Mouse (Mus musculus) neural tube, embryonic 14.5 days (tissue): ENCODE data around the gene Sema3a. TPM values are rescaled to one million over a fixed set of nuclear protein-coding genes. Genes with fewer than 3 reads are reported as not detected.
A peak's percentile ranks its signal among the peaks of the same experiment; 100 is the strongest.

Experiments
- ATAC-seq: fragments of 200-750 bp; cut with Nextera tagmentation; 2 replicates; pipeline ENCODE4 v1.8.0; 2017; ENCODE audit warnings: low read depth, mild to moderate bottlenecking, moderate TSS enrichment, moderate library complexity
- H3K27ac ChIP-seq: fragments of 300-500 bp; sonication (generic); 2 replicates; pipeline ENCODE4 v1.5.1; 2014; ENCODE audit warnings: low read depth, mild to moderate bottlenecking, control low read depth, low read length, moderate library complexity, mixed read lengths
- H3K27me3 ChIP-seq: fragments of 300-500 bp; sonication (generic); 2 replicates; pipeline ENCODE4 v1.6.1; 2014; ENCODE audit warnings: low read length; ENCODE audit not compliant: control insufficient read depth, insufficient read depth
- H3K36me3 ChIP-seq: fragments of 300-500 bp; sonication (generic); 2 replicates; pipeline ENCODE4 v1.6.1; 2014; ENCODE audit warnings: low read length, mixed read lengths; ENCODE audit not compliant: control insufficient read depth, insufficient read depth
- H3K4me1 ChIP-seq: fragments of 300-500 bp; sonication (generic); 2 replicates; pipeline ENCODE4 v1.6.1; 2014; ENCODE audit warnings: low read length; ENCODE audit not compliant: control insufficient read depth, insufficient read depth
- H3K4me2 ChIP-seq: fragments of 300-500 bp; sonication (generic); 2 replicates; pipeline ENCODE4 v1.6.1; 2014; ENCODE audit warnings: mild to moderate bottlenecking, low read depth, low read length, control low read depth
- H3K4me3 ChIP-seq: fragments of 300-500 bp; sonication (generic); 2 replicates; pipeline ENCODE4 v1.5.1; 2014; ENCODE audit warnings: low read depth, low read length, control low read depth, mixed read lengths
- H3K9ac ChIP-seq: fragments of 300-500 bp; sonication (generic); replicated peaks from 2 replicates; pipeline ENCODE4 v1.6.1; 2014; ENCODE audit warnings: low read depth, mild to moderate bottlenecking, control low read depth, low read length, mixed read lengths
- H3K9me3 ChIP-seq: fragments of 300-500 bp; sonication (generic); 2 replicates; pipeline ENCODE4 v1.6.1; 2016; ENCODE audit warnings: low read length; ENCODE audit not compliant: control insufficient read depth
- WGBS: fragments of 180-500 bp; shearing (Covaris S2); extraction: QIAGEN DNeasy Blood & Tissue Kit; methylation state at CpG from one replicate; pipeline ENCODE4 v1.1.7; 2014; 5-methylcytosine and 5-hydroxymethylcytosine counted together
- polyA plus RNA-seq: library from polyadenylated mRNA; unstranded; fragments of >200 nt; fragmentation: Nextera tagmentation; extraction: Ambion mirVana; gene quantifications from 2 replicates; pipeline ENCODE4 v1.2.1, GENCODE M21; 2014

Sema3a gene
- polyA plus RNA-seq, 1 experiment from 2014 or later, result 34.6 TPM

DNA sequence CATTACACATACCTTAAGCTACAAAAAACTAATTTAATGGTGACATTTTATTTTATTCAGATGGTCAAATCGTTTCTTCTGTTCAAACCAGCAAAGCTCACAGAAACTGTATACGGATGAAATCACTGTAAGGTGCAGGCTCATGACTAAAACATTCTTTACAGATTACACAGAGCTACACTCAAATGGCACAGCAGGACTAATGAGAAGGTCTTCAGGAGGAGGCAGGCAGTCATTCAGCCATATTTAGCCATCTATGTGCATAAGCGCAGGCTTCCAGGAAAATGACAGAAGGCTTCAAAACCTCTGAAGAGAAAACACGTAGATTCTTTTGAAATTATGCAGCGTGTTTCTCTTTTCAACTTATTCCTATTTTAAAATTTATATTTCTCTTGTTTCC lies 24.7 kb downstream of the Sema3a start:
- no peaks in the 10 kb centered on the region for H3K36me3 ChIP-seq
- H3K4me2 ChIP-seq, result no peak overlapping the region
- 80% methylated on average over 5 of the region's 5 CpGs for WGBS
- no peaks in the 10 kb centered on the region for H3K27me3 ChIP-seq
- H3K4me1 ChIP-seq, result no peaks in the 10 kb centered on the region
- no peak overlapping the region for H3K4me3 ChIP-seq
- no peaks in the 10 kb centered on the region for H3K9me3 ChIP-seq
- ATAC-seq, result no peak
- no peak overlapping the region for H3K27ac ChIP-seq
- no peak overlapping the region for H3K9ac ChIP-seq

GRCm38 (mm10) chr5:13151002-13151401 lies 25.8 kb downstream of the Sema3a start:
- Histone ChIP-seq H3K4me2 (no peak overlapping the region), H3K27ac (no peak overlapping the region), H3K9ac (no peak overlapping the region), H3K4me3 (no peak overlapping the region), H3K9me3 (no peaks in the 10 kb centered on the region), H3K27me3 (no peaks in the 10 kb centered on the region), H3K4me1 (no peaks in the 10 kb centered on the region), H3K36me3 (no peaks in the 10 kb centered on the region)
- no peak for ATAC-seq
- WGBS, result 62% methylated on average over 2 of the region's 2 CpGs

DNA sequence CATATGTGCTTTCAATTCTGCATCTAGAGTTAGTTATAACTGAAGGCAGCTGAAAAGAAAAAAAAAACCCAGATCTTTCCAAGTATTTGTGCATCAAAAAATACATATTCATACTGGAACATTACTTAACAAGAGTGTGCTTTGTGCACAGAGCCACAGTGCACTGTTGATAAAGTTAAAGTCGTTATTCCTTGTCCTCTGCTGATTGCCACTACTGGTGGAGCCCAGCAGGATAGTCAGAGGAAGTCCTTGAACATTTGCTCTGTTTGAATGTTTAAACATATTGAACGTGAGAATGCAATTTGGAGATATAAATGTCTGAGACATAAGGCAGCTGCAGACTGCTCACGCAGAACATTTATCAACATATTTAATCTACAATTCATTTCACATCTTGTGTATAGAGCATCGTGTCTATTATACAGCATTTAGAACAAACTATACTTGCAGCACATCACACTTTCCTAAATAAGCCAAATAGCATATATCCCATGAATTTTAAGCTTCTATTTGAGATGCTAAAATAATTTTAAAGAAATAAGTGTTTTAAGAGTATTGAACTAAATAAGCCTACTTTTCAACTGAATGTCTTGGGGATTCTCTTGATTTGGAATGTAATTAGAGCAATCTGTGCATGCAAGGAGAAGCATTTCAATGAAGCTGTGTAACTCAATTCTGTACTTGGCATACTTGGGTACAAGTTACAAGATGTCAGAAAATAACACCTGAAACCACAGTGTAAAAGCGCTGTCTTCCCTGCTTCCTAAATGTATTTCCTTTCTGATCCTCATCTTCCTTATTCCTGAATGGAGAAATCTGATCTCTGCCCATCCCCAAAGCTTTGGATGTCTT lies 32.8 kb downstream of the Sema3a start:
- no peak for ATAC-seq
- no peak overlapping the region for H3K4me2 ChIP-seq
- H3K9me3 ChIP-seq, result no peaks in the 10 kb centered on the region
- H3K27me3 ChIP-seq, result no peaks in the 10 kb centered on the region
- H3K4me3 ChIP-seq, result no peak overlapping the region
- H3K36me3 ChIP-seq, result no peaks in the 10 kb centered on the region
- no peaks in the 10 kb centered on the region for H3K4me1 ChIP-seq
- WGBS, result 78% methylated on average over 5 of the region's 5 CpGs
- no peak overlapping the region for H3K9ac ChIP-seq
- H3K27ac ChIP-seq, result no peak overlapping the region

DNA sequence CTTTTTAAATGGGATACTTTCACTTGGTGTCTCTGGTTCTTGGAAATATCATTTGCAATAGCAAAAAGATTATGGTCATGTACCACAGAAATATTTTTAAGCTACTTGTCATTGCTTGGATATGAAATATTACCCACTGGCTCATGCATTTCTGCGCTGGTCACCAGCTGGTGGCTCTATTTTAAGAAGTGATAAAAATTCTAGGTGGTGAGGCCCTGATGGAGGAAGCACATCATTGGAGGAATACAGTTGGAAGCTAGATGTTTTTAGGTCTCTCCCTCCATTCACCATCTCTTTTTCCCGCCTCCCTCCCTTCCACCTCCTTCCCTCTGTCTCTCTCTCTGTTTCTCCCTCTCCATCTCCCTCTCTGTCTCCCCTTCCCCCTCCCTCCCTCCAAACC lies 57.0 kb downstream of the Sema3a start:
- 96% methylated on average over 2 of the region's 2 CpGs for WGBS
- ATAC-seq, result no peak
- no peak overlapping the region for H3K4me2 ChIP-seq
- H3K36me3 ChIP-seq, result no peaks in the 10 kb centered on the region
- H3K4me1 ChIP-seq, result no peaks in the 10 kb centered on the region
- H3K27me3 ChIP-seq, result no peaks in the 10 kb centered on the region
- no peak overlapping the region for H3K9ac ChIP-seq
- H3K4me3 ChIP-seq, result no peak overlapping the region
- no peak overlapping the region for H3K27ac ChIP-seq
- no peaks in the 10 kb centered on the region for H3K9me3 ChIP-seq

- Histone ChIP-seq H3K9ac (no peak overlapping the region), H3K4me1 (no peaks in the 10 kb centered on the region), H3K4me3 (no peak overlapping the region), H3K9me3 (no peaks in the 10 kb centered on the region), H3K27ac (no peak overlapping the region), H3K4me2 (no peak overlapping the region), H3K36me3 (no peaks in the 10 kb centered on the region), H3K27me3 (no peaks in the 10 kb centered on the region)
- ATAC-seq, result no peak
- 20% methylated on average over 3 of the region's 3 CpGs for WGBS
Measured at GRCm38 (mm10) chr5:13197886-13198285, 72.7 kb downstream of the Sema3a start.

GRCm38 (mm10) chr5:13199709-13200108 lies 74.5 kb downstream of the Sema3a start:
- H3K4me2 ChIP-seq, result no peak overlapping the region
- ATAC-seq, result no peak

DNA sequence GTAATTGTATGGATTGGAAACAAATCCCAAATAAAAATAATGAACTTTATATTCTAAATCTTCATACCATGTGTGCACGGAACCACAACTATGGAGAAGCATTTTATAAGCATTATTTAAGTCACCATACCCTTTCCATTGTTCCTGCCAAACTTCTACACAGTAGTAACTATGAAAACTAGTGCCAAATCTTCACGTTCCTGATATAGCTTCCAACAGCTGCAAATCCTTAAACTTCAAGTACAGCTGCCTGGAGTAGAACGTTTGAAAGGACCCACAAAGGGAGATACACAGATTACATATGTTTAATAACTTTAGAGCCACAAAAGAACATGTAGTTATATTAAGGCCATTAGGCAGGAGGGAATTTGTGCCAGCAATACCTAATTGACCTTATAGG lies 130.1 kb downstream of the Sema3a start:
- no peaks in the 10 kb centered on the region for H3K27me3 ChIP-seq
- no peak for ATAC-seq
- H3K4me1 ChIP-seq, result no peaks in the 10 kb centered on the region
- 81% methylated on average over 3 of the region's 3 CpGs for WGBS
- H3K4me3 ChIP-seq, result no peak overlapping the region
- H3K9me3 ChIP-seq, result no peaks in the 10 kb centered on the region
- H3K27ac ChIP-seq, result no peak overlapping the region
- H3K36me3 ChIP-seq, result no peaks in the 10 kb centered on the region
- H3K9ac ChIP-seq, result no peak overlapping the region
- H3K4me2 ChIP-seq, result no peak overlapping the region

More at GRCm38 (mm10) chr5:13199709-13200108, 74.5 kb downstream of the Sema3a start:
- H3K27me3 ChIP-seq, result no peaks in the 10 kb centered on the region
- no peaks in the 10 kb centered on the region for H3K36me3 ChIP-seq
- no peaks in the 10 kb centered on the region for H3K9me3 ChIP-seq
- no peak overlapping the region for H3K27ac ChIP-seq
- WGBS, result 73% methylated on average over 6 of the region's 6 CpGs
- no peak overlapping the region for H3K4me3 ChIP-seq
- H3K4me1 ChIP-seq, result no peaks in the 10 kb centered on the region
- H3K9ac ChIP-seq, result no peak overlapping the region

DNA sequence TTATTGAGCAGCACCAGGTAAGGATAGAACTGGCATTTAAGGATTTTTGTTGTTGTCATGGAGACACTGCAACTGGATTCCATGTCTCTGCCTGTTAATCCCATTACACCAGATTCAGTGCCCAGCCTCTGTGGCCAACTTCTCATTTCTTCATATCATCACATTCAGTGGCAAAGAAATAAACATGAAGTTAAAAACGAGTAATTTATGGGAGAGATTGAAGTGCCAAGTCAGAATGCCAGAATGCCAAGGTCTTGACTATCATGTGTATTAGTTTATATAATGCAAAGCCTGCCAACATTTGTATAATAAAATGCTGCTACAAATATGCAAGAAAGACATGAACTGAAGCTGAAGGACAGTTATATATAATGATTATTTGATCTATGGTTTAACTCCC lies 131.1 kb downstream of the Sema3a start:
- Histone ChIP-seq H3K27ac (no peak overlapping the region), H3K4me1 (no peaks in the 10 kb centered on the region), H3K9me3 (no peaks in the 10 kb centered on the region), H3K9ac (no peak overlapping the region), H3K36me3 (no peaks in the 10 kb centered on the region), H3K27me3 (no peaks in the 10 kb centered on the region), H3K4me3 (no peak overlapping the region), H3K4me2 (no peak overlapping the region)
- 63% methylated on average over 1 of the region's 1 CpGs for WGBS
- ATAC-seq, result no peak

GRCm38 (mm10) chr5:13263087-13263486 lies 137.9 kb downstream of the Sema3a start:
- H3K9me3 ChIP-seq, result no peaks in the 10 kb centered on the region
- ATAC-seq, result peak; percentile 84; the same call in 1 of the 2 replicates
- no peaks in the 10 kb centered on the region for H3K4me1 ChIP-seq
- no peak overlapping the region for H3K9ac ChIP-seq
- no peak overlapping the region for H3K4me2 ChIP-seq
- H3K27ac ChIP-seq, result no peak overlapping the region
- H3K27me3 ChIP-seq, result no peaks in the 10 kb centered on the region
- no peaks in the 10 kb centered on the region for H3K36me3 ChIP-seq
- H3K4me3 ChIP-seq, result no peak overlapping the region
- WGBS, result 58% methylated on average over 2 of the region's 2 CpGs
